Mouse (Mus musculus): ENCODE data around the gene Rps12-ps3.

Gene Rps12-ps3

DNA sequence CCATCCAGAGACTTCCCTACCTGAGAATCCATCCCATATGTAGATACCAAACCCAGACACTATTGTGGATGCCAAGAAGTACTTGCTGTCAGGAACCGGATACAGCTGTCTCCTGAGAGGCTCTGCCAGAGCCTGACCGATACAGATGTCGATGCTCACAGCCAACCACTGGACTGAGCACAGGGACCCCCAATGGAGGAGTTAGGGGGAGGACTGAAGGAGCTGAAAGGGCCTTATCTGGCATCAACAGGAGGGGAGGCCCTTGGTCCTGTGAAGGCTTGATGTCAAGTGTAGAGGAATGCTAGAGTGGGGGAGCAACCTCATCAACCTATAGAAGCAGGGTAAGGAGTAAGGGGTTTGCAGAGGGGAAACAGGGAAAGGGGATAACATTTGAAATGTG, 30.7 kb downstream of the Rps12-ps3 start:
- DNase-seq, result no peak

DNA sequence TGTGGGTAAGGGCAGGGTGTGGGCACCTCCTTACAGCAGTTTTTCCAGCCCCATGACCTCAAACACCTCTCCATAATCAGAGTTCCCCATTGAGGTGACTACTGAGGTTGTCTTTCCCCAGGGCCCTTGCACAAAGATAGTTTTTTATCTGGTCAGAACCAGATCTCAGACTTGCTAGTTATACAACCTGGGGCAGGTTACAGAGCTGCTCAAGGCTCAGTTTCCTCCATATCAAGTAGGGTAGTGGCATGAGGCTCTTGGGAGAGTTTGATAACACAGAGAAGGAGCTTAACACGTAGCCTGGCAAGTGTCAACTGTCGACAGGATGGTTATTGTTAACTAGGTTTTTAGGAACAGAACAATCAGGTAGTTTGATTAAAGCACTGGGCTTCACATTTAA, 32.8 kb downstream of the Rps12-ps3 start:
- no peak for DNase-seq

DNA sequence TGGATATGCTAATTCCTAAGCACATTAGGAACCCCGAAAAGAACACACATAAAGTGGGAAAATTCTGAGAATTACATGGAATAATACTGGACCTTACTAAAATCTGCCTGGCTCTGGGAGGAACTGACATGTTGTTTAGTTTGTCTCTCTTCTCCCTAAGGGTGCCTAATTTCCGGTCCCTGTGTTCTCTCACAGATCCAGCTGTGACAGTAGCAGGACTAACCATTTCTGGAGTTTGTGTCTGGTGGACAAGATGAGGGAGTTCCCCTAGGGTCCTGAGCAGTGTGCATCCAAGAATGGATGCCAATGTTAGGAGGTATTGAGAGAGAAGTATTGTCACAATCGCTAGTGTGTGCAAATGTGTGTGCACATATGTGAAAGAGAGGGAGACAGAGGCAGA, 34.3 kb downstream of the Rps12-ps3 start:
- DNase-seq, result no peak

- no peak for DNase-seq
Measured at GRCm38 (mm10) chr19:59356843-59357595, 34.9 kb downstream of the Rps12-ps3 start.

DNA sequence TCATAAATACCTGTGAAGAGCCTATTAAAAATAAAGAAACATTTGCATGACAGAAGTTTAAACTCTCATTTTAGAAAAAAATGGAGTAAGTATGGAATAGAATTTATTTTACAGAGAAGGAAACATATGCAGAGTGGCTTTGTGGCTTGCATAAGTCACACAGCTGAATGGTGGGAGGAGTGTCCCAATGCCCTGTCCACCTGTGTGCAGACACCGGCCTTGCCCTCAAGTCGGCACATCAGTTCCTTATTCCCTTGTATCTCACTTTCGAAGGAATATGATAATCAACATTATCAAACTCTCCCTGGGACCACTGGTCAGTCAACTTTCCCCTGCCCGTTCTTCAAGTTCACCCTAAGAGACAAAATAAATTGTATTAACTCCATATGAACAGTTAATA, 35.8 kb downstream of the Rps12-ps3 start:
- no peak for DNase-seq

DNA sequence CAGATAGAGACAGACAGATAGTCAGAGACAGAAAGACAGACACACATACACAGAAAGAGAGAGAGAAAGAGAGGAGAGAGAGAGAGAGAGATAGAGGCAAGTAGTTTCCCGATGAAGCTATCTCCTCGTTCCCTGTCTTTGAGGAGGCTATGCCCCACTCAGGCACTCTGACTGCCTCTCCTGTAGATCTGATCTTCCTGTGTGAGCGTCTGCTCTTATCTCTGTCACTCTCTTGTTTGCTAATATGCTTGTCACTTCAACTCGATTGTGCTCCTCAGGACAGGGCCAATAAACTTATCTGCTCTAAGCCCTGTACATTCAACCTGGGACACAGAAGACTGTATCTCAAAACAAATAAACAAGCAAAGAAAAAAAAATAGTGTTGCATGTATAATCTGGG, 37.1 kb downstream of the Rps12-ps3 start:
- DNase-seq, result no peak

- no peak for DNase-seq
Measured at GRCm38 (mm10) chr19:59360486-59360896, 38.4 kb downstream of the Rps12-ps3 start.

- DNase-seq, result no peak
Measured at GRCm38 (mm10) chr19:59362646-59363045, 40.6 kb downstream of the Rps12-ps3 start.

DNA sequence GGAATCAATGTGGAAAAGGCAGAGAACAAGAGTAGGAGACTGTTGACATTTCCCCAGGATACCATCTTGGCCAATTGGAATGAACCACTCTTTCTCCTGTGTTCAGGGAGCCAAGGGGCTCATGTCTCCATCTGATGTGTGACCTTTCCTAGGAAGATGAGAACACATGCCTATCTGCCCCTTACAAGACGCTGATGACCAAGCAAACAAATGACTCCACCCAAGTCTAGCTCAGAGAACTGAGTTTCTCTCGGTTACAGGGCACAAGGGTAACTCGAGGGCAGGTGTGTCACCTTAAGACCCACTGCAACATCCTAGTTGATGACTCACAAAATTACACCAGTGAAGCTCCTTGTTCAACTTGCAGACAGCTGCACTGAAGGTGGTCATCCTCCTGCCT, 41.6 kb downstream of the Rps12-ps3 start:
- DNase-seq, result no peak

DNA sequence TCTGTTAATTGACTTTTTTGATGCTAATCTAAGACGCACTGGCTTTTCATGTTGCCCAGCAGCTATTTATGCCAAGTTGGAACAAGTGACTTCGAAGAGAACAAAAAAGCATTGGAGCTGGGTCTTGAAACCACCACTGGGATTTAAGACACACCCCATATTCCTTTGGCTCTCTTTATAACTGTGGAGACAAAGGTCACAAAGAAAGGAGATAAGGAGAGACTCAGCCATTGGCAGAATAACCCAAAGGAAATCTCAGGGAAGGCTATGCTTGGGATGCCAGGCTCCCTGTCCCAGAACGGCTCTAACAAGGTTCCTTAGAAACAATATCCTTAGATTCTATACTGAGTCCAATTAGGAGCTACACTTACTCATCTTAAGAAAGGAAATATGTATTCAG, 44.6 kb downstream of the Rps12-ps3 start:
- DNase-seq, result no peak

DNA sequence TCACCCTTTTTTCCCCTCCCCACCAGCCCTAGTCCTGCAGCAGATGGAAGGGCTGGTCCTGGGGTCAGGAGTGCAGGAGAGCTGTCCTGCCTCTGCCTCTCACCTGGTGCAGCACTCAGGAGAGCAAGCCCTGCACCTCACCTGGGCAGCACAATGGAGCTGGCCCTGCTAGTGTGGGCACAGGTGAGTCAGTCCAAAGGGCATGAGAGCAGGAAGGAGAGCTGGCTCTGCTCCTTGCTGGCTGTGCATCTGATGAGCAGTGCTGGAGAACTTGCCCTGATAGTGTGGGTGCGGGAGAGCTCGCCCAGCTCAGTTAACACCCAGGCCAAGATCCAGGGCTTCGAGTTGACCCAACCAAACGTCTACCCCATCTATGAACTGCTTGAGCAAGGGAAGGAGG, 45.8 kb downstream of the Rps12-ps3 start:
- no peak for DNase-seq

DNA sequence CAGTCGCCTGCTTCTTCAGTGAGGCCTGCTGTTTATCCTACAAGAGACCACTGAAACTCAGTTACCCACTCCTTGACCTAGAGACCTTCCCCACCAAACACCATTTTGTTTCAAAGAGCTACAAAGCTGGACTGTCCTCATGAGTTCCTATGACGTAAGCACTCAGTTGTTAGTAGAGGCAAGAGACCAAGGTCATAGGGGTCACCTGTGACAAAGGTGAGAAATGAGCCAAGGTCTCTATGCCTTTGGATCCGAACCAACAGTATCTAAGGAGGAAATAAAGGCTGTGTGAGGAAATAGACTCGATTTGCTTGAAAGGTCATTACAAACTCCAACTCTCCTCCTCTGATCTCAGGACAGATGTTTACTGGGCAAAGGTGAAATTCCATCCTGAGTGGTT, 48.9 kb downstream of the Rps12-ps3 start:
- DNase-seq, result no peak
